Mouse (Mus musculus) spleen, adult 2 months (tissue): ENCODE measurements around the gene Irf3.

Source experiments
- CTCF ChIP-seq: fragments of 200-500 bp; IDR thresholded peaks from 2 replicates; pipeline ENCODE4 v1.5.1; 2011; ENCODE audit warnings: mild to moderate bottlenecking, inconsistent platforms; ENCODE audit not compliant: insufficient read depth, insufficient read length, insufficient replicate concordance; ENCODE audit errors: extremely low read depth
- POLR2A ChIP-seq: fragments of 200-500 bp; IDR thresholded peaks from 2 replicates; pipeline ENCODE4 v1.6.1; 2011; ENCODE audit warnings: low read depth, low read length, inconsistent platforms

DNA sequence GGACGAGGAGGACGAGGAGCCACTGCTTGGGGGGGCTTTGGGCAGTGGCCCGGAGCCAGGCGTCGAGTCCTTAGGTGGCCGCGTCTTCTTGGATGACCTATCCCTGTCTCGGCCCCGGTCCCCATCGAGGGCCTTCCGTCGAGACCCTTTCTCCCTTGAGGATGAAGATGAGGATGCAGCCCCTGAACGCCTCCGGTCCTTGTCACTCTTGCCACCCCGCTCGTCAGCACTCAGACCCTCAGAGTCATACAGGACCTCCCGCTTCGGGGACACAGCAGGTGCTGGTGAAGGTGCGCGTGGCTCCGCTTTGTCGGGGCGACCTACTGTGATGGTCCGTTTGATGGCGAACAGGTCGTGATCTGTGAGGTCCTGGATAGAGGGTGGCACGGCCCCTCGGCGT, 9.7 kb downstream of the Irf3 start:
- TF ChIP-seq CTCF = no peak
- TF ChIP-seq POLR2A = no peak
